Mouse (Mus musculus) kidney, embryonic 14.5 days (tissue): ENCODE data around the gene D030056L22Rik. TPM values are rescaled to one million over a fixed set of nuclear protein-coding genes. Genes with fewer than 3 reads are reported as not detected.

Source experiments
- ATAC-seq: fragments of 200-750 bp; cut with Nextera tagmentation; 2 replicates; pipeline ENCODE4 v1.8.0; 2017; ENCODE audit warnings: moderate number of reproducible peaks, mild to moderate bottlenecking, moderate TSS enrichment, moderate library complexity; ENCODE audit not compliant: low FRiP score, low TSS enrichment
- H3K27ac ChIP-seq: fragments of 300-500 bp; sonication (generic); 2 replicates; pipeline ENCODE4 v1.5.1; 2014; ENCODE audit warnings: low read depth, mild to moderate bottlenecking, low read length, moderate library complexity, mixed read lengths
- H3K27me3 ChIP-seq: fragments of 300-500 bp; sonication (generic); 2 replicates; pipeline ENCODE4 v1.6.1; 2014; ENCODE audit warnings: mild to moderate bottlenecking, low read length; ENCODE audit not compliant: control insufficient read depth, insufficient read depth
- H3K36me3 ChIP-seq: fragments of 300-500 bp; sonication (generic); 2 replicates; pipeline ENCODE4 v1.6.1; 2014; ENCODE audit warnings: low read length, mixed read lengths; ENCODE audit not compliant: control insufficient read depth, insufficient read depth
- H3K4me1 ChIP-seq: fragments of 300-500 bp; sonication (generic); 2 replicates; pipeline ENCODE4 v1.6.1; 2014; ENCODE audit warnings: low read length, mixed read lengths; ENCODE audit not compliant: control insufficient read depth, insufficient read depth
- H3K4me2 ChIP-seq: fragments of 300-500 bp; sonication (generic); replicated peaks from 2 replicates; pipeline ENCODE4 v1.6.1; 2014; ENCODE audit warnings: low read depth, mild to moderate bottlenecking, low read length
- H3K4me3 ChIP-seq: fragments of 300-500 bp; sonication (generic); 2 replicates; pipeline ENCODE4 v1.5.1; 2014; ENCODE audit warnings: mild to moderate bottlenecking, low read length
- H3K9ac ChIP-seq: fragments of 300-500 bp; sonication (generic); 2 replicates; pipeline ENCODE4 v1.6.1; 2014; ENCODE audit warnings: low read depth, mild to moderate bottlenecking, low read length, moderate library complexity
- H3K9me3 ChIP-seq: fragments of 300-500 bp; sonication (generic); 2 replicates; pipeline ENCODE4 v1.6.1; 2016; ENCODE audit warnings: low read length; ENCODE audit not compliant: control insufficient read depth
- WGBS: fragments of 180-500 bp; shearing (Covaris S2); extraction: QIAGEN DNeasy Blood & Tissue Kit; methylation state at CpG from one replicate; pipeline ENCODE4 v1.1.7; 2014; 5-methylcytosine and 5-hydroxymethylcytosine counted together
- polyA plus RNA-seq: library from polyadenylated mRNA; unstranded; fragments of >200 nt; fragmentation: Nextera tagmentation; extraction: Ambion mirVana; gene quantifications from 2 replicates; pipeline ENCODE4 v1.2.1, GENCODE M21; 2014

Gene D030056L22Rik
- polyA plus RNA-seq, 1 experiment from 2014 or later, result 47.8 TPM

- 0 out of 2 replicates have a peak, but pooled peaks cover 3% of the 10 kb centered on the region for H3K4me1 ChIP-seq
- no peak overlapping the region for H3K4me3 ChIP-seq
- H3K27ac ChIP-seq, result no peak overlapping the region
- H3K27me3 ChIP-seq, result no peaks in the 10 kb centered on the region
- no peaks in the 10 kb centered on the region for H3K36me3 ChIP-seq
- no peak overlapping the region for H3K9ac ChIP-seq
- no peak for ATAC-seq
- H3K4me2 ChIP-seq, result no peak overlapping the region
- 54% methylated on average over 5 of the region's 5 CpGs for WGBS
- no peaks in the 10 kb centered on the region for H3K9me3 ChIP-seq
Measured at GRCm38 (mm10) chr19:18746576-18747340, 33.8 kb downstream of the D030056L22Rik start.

GRCm38 (mm10) chr19:18747379-18747778, 34.4 kb downstream of the D030056L22Rik start:
- H3K36me3 ChIP-seq, result no peaks in the 10 kb centered on the region
- WGBS, result 75% methylated on average over 4 of the region's 4 CpGs
- no peak overlapping the region for H3K27ac ChIP-seq
- no peak overlapping the region for H3K4me2 ChIP-seq
- no peak for ATAC-seq
- no peaks in the 10 kb centered on the region for H3K9me3 ChIP-seq
- no peaks in the 10 kb centered on the region for H3K27me3 ChIP-seq
- 0 out of 2 replicates have a peak, but pooled peaks cover 3% of the 10 kb centered on the region for H3K4me1 ChIP-seq
- H3K4me3 ChIP-seq, result no peak overlapping the region
- H3K9ac ChIP-seq, result no peak overlapping the region

- peak within 1 kb of the TSS; percentile 71 for H3K4me2 ChIP-seq
- H3K36me3 ChIP-seq, result no peaks in the 10 kb centered on the region
- H3K9me3 ChIP-seq, result no peaks in the 10 kb centered on the region
- 4% methylated on average over 41 of the region's 41 CpGs for WGBS
- 0 out of 2 replicates have a peak, but pooled peaks cover 3% of the 10 kb centered on the region for H3K4me1 ChIP-seq
- H3K27me3 ChIP-seq, result no peaks in the 10 kb centered on the region
- peak within 1 kb of the TSS; percentile 40 for H3K4me3 ChIP-seq
- H3K27ac ChIP-seq, result no peak within 1 kb of the TSS
- ATAC-seq, result no peak; the same call in 1 of the 2 replicates
- peak within 1 kb of the TSS; percentile 40 for H3K9ac ChIP-seq
Measured at GRCm38 (mm10) chr19:18749598-18750339, 36.8 kb downstream of the D030056L22Rik start, which contains the start of gene Trpm6. TSS of gene Trpm6 (plus strand) at chr19:18749983.

GRCm38 (mm10) chr19:18757191-18757590, 44.2 kb downstream of the D030056L22Rik start:
- Histone ChIP-seq H3K9me3 (no peaks in the 10 kb centered on the region), H3K4me2 (no peak overlapping the region), H3K27ac (no peak overlapping the region), H3K9ac (no peak overlapping the region), H3K36me3 (no peaks in the 10 kb centered on the region), H3K27me3 (no peaks in the 10 kb centered on the region), H3K4me1 (peaks cover 6% of the 10 kb centered on the region; the same call in 1 of the 2 replicates), H3K4me3 (no peak overlapping the region)
- ATAC-seq, result no peak

GRCm38 (mm10) chr19:18757706-18758105, 44.7 kb downstream of the D030056L22Rik start:
- Histone ChIP-seq H3K9ac (no peak overlapping the region), H3K4me3 (no peak overlapping the region), H3K9me3 (no peaks in the 10 kb centered on the region), H3K36me3 (no peaks in the 10 kb centered on the region), H3K4me2 (no peak overlapping the region), H3K27ac (no peak overlapping the region), H3K27me3 (no peaks in the 10 kb centered on the region), H3K4me1 (peaks cover 6% of the 10 kb centered on the region; the same call in 1 of the 2 replicates)
- ATAC-seq, result no peak
- 74% methylated on average over 4 of the region's 4 CpGs for WGBS

- peak; percentile 84 for ATAC-seq
- no peaks in the 10 kb centered on the region for H3K9me3 ChIP-seq
- 29% methylated on average over 6 of the region's 6 CpGs for WGBS
- H3K4me3 ChIP-seq, result no peak overlapping the region
- H3K27ac ChIP-seq, result no peak overlapping the region
- H3K4me1 ChIP-seq, result peaks cover 6% of the 10 kb centered on the region; the same call in 1 of the 2 replicates
- H3K9ac ChIP-seq, result no peak overlapping the region
- no peaks in the 10 kb centered on the region for H3K36me3 ChIP-seq
- no peak overlapping the region for H3K4me2 ChIP-seq
- no peaks in the 10 kb centered on the region for H3K27me3 ChIP-seq
Measured at GRCm38 (mm10) chr19:18758269-18758668, 45.3 kb downstream of the D030056L22Rik start.

GRCm38 (mm10) chr19:18758916-18759315, 45.9 kb downstream of the D030056L22Rik start:
- H3K4me2 ChIP-seq, result no peak overlapping the region
- no peak overlapping the region for H3K9ac ChIP-seq
- no peaks in the 10 kb centered on the region for H3K27me3 ChIP-seq
- H3K36me3 ChIP-seq, result no peaks in the 10 kb centered on the region
- H3K4me3 ChIP-seq, result no peak overlapping the region
- H3K27ac ChIP-seq, result no peak overlapping the region
- peak; percentile 95 for ATAC-seq
- peaks cover 6% of the 10 kb centered on the region; the same call in 1 of the 2 replicates for H3K4me1 ChIP-seq
- 22% methylated on average over 9 of the region's 9 CpGs for WGBS
- no peaks in the 10 kb centered on the region for H3K9me3 ChIP-seq

- Histone ChIP-seq H3K9ac (no peak overlapping the region), H3K27ac (no peak overlapping the region), H3K9me3 (no peaks in the 10 kb centered on the region)
Measured at GRCm38 (mm10) chr19:18766399-18766798, 53.4 kb downstream of the D030056L22Rik start.

More at GRCm38 (mm10) chr19:18766399-18766798, 53.4 kb downstream of the D030056L22Rik start:
- WGBS, result 74% methylated on average over 5 of the region's 5 CpGs
- no peaks in the 10 kb centered on the region for H3K4me1 ChIP-seq
- no peaks in the 10 kb centered on the region for H3K27me3 ChIP-seq
- ATAC-seq, result no peak
- H3K4me2 ChIP-seq, result no peak overlapping the region
- H3K4me3 ChIP-seq, result no peak overlapping the region
- no peaks in the 10 kb centered on the region for H3K36me3 ChIP-seq
